Mouse (Mus musculus) embryo, embryonic 11.5 days (tissue): ENCODE data around the gene Kcnip3.

Experiments
- DNase-seq: peaks from one replicate; pipeline ENCODE4 v3.0.0-alpha.2; 2012; ENCODE audit warnings: low read depth, low spot score

The Kcnip3 gene

DNA sequence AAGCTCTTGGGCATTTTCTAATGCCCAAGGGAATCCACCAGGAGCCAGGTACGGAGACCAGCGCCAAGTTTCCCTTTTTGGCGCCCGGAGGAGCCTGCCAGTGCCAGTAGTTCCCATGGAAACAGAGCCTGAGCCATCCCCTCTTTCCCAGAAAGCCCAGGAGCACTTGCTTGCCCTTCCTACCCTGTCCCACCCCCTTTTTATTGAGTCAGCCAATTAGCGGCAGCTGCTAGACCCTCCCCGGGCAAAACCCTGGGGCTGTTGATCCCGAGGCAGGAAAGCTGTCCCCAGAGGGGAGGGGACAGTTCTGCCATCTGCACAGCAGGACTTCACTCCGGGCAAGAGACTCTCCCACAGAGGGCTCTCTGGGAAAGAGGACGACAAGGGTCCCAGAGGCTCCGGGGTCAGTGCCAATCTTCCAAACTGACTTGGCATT is at the start of gene Kcnip3:
Gene Kcnip3, minus strand, starts transcription at position 89 of the 436 bp plus-strand sequence.
- DNase-seq, result no peak

DNA sequence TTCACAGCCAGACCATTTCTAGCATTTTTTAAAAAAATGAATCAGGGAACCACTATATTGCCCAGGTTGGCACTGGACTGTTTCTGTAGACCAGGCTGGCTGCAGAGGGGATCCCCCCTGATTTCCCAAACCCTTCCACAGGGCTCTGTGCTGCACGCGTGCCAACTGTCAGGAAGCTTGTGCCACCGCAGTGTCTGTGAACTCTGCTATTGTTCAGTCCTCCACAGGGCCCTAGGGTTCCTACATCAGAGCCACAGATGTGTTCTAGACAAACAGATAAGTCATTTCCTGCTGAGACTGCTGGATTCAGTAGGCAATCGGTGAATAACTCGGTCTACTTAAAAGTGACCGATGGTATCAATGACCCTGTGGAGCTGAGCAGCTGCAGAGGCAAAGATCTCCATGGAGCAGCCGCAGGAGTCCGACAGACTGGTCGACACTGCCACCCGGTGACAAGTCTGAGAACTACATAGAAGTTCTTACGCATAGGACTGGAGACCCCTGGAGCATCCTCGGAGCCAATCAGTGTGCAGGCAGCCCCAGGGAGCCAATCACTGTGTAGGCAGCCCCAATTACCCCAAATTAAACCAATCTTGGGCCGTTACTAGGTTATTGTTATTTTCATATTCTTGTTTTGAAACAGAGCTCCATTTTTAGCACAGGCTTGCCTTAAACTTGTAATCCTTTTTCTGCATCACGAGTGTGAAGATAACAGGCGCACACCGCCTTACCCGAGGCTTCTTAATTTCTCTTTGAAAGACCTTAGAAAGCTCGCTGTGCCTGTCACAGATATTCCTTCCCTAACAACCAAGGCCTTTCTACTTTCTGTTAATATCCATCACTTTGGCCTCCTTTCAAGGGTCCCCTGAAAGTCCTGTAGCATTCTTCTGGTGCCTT is 37.4 kb upstream of the Kcnip3 start:
- DNase-seq, result peak; percentile 85

DNA sequence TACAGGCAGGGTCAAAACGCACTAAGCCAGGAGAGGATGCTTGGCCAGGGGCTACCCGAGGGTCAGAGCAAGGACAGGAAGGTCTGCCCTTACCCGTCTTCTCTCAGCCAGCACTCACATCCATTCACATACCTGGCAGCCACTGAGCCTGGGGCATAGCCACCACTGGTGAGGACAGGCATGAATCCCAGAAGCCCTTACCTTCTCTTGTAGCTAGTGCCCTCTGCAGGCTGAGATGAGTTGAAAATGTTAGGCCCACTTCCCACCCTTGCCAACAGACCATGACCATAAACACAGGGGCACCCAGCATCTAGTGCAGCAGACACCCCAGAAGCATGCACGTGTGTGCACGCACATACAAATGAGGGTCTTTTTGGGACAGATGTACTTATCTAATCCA is 29.2 kb upstream of the Kcnip3 start:
- no peak for DNase-seq

DNA sequence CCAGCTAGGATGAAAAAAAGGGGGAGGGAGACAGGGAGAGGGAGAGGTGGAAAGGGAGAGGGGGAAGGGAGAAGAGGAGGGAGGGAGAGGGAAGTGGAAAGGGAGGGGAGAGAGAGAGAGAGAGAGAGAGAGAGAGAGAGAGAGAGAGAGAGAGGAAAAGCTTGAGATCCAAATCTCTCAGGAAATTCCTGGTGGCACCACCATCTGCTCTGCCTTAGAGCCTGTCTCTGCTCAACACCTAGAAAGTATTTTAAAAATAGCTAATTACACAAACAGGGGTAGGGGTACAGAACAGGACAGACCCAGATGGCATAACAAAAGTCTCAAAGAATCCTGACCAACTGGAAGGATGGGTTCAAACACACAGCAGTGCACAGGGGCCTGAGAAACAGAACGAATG is 28.6 kb upstream of the Kcnip3 start:
- DNase-seq, result no peak

DNA sequence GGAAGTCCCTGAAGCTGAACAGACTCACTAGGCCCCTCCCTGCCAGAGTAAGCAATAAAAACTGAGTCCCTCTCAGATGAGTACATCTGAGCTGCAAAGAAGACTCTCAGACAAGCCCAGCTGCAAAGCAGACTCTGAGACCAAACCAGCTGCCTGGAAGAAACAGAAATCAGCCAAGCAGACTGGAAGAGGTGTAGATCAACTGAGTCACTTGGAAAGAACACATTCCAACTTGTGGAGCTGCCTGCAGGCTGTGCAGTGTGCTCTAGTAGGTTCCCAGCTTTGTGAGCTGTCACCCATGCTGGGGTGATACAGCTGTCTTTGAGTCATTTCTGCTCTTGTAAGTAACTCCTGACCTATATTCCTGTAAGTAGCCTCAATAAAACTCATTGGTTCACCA is 27.8 kb upstream of the Kcnip3 start:
- DNase-seq, result no peak

DNA sequence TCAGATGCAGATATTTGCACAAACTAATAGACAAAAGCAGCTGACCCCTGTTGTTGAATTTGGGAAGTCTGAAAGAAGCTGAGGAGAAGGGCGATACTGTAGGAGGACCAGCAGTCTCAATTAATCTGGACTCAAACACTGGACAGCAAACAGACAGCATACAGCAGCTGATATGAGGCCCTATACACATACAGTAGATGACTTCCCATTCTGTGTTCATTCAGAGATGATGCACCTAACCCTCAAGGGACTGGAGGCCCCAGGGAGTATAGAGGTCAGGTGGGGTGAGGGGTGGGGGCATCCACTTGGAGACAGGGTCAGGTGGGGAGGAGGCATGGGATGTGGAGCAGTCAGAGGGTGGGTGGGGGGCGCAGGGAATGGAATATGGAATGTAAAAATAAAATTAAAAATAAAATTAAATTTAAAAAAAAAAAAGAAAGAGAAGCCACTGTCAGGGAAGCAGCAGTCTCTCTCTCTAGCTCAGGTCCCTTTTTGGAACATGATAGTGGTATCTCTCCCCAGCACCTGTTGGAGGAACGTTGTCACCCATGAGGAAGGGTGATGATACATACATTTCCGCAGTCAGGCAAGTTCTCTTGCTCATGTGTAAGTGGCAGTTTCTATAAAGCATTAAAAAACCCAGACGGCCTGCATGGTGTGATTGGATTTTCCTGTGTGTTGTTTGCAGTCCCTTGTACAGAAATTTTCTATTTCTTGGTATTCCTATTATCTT is 26.6 kb upstream of the Kcnip3 start:
- no peak for DNase-seq

DNA sequence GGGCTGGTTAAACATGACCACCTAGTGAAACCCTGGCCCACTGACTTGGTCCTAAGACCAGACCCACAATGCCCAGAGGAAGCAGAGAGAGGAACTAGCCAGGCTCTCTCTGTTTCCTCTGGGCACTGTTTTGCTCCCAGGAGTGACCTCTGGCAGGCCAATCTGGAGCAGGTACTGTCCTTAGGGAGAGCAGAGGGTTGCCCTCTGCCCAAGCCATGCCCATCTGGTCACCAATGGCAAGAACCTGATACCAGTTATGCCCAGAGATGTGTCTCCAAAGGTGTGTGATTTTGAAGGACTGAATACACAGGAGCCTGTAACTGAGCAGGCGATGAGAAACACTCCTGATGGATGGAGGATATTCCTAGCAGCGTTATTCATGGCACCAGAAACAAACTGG is 19.8 kb upstream of the Kcnip3 start:
- DNase-seq, result no peak

DNA sequence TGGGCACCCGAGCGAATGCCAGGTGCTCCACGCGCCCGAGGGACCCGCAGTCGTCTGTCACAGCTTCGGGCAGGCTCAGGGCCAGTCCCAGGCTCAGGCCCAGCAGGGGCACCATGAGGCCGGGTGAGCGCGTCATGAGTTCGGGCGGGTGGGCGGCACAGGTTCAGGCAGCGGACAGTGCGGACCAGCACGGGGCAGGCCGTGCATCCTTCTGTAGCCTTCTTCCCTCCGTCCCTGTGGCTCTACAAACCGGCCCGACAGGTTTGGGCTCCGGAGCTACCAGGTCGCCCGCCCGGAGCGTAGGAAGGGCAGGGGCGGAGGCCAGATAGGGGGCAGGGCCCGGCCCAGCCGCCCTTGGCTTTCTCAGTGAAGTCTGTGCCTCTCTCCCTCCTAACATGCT is 19.3 kb upstream of the Kcnip3 start, which contains the start of gene Prom2:
Gene Prom2, minus strand, starts transcription at position 283 of the 400 bp plus-strand sequence.
- DNase-seq, result no peak

DNA sequence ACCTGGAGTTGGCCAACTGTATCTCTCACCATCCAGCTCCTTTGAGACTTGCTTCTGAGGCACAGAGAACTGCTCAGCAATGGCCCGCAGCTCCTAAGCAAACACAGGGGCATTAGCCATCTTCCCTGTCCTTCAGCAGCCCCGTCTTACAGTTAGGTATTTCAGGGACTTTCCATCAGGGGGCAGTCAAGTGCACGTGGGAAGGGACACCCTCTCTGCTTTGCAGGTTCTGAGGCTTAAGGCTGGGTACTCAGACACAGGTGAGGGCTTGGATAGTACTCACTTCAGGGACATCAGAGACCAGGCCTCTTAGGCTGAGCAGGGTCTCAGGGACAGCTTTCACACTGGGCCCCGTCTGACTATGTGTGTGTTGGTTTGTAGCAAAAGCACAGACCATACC is 17.6 kb upstream of the Kcnip3 start:
- no peak for DNase-seq

DNA sequence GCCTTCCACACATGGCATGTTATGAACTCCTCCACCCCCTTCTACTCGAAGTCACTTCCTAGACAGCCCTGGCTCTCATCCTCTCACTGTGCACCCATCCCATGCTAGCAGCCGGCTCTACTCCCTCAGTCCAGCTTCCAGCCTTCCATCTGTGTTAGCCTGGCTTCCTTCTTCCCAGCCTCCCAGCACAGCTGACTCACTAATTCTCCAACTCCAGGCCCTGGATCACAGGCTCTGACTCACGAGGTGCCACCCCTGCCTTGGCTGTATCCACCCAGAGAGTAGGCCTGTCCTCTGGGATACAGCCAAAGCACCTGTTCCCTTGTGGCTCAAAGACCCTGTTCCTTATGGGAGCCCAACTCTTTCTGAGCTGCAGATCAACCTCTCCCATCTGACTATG is 15.7 kb upstream of the Kcnip3 start:
- no peak for DNase-seq

DNA sequence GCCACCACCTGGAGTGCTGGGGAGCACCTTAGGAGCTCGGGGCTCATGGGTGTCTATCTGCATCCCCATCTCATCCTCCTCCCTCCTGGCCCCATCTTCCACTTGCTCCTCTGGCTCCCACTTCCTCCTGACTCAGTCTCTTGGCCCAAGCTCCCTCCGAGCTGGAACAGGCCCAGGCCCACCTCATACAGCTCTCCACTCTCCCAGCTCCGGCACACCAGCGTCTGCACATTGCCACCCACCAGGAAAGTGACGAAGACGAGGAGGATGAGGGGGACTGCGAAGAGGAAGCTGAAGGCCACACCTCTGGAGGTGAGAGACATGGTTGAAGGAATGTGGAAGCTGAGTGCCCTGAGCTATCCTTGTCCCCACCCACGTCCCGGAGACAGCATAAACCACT is 13.5 kb upstream of the Kcnip3 start:
- DNase-seq, result no peak

DNA sequence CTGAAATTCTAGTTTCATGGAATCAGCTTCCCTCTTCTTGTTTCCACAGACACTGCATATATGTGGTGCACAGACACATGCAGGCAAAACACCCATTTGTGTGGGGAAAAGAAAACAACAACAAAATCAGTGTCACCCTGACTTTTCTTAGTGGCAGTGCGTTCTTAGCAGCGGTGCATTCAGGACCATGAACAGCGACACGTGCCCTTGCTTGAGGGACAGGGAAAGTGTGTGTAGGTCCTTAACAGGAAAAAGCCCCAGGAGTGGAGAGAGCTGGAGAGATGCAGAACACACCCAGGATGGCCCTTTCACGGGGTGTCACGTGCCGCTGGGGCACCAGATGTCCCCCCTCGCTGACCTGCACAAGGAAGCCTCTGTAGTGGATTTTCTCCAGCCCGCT is 10.5 kb upstream of the Kcnip3 start:
- peak; percentile 52 for DNase-seq

DNA sequence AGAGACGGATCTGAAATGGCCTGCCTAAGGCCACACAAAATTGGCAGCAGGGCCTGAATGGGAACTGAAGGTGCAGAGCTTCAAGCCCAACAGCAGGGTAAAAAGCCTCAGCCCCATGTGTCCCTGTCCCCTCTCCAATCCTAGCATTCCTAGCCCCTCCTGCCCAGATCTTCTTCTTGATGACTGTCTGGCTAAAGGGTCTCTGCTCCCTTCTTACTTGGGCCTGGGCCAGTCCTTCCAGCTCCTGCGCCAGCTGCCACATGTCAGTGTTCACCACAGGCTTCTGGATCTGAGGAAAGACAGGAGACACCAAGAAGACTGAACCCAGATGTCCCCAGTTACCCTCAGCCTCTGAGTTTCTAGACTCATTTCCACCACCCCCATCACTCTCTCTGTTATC is 9.7 kb upstream of the Kcnip3 start:
- DNase-seq, result no peak

DNA sequence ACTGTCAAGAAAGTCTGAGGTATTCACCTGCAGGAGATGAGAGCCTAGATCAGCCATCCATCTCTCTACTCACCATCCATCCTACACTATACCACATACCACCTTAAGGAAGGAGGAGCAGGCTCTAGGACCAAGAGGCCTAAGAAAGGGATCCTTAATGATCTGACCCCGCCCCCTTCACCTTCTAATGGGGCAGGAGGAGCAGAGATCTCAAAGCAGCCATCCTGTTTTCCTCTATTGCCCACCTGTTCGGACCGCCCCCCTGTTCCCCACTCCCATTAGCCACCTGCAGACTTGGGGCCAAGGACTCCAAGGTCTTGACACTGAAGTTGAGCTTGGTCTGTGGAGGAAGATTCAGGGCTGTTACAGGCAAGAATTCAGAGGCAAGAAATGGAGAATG is 8.5 kb upstream of the Kcnip3 start:
- DNase-seq, result no peak

DNA sequence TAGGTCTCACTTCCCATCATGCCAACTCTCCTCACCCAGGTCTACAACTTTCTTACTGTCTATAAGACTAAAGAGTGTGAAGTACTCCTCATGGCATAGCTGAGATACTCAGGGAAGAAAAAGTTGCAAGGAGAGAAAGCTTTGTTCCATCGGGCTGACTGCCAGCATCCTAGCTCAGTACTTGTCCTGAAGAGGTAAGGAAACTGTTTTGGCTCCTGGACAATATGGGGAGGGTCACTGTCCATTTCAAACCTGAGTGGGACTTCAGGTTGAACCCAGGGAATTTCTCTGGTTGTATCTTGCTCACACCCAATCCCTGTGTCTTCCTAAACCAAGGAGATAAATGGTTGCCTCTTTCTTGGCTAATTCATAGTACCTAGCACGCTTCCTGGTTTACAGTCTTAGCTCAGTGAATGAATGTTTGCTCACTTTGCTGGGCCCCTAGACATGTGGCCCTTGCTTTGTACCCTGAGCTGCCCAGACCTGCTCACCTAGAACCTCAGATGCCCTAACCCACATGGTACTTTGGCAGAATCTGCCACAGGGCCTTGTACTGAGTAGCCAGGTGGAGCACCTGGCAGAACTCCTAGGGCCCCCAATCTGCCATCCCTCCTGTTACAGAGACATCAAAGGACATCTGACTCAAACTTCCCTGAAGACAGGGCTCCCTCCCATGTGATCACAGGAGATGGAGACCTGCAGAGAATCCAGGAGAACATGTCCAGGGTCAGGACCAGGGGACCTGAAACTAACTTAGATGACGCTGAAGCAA is 3.3 kb upstream of the Kcnip3 start:
- no peak for DNase-seq

DNA sequence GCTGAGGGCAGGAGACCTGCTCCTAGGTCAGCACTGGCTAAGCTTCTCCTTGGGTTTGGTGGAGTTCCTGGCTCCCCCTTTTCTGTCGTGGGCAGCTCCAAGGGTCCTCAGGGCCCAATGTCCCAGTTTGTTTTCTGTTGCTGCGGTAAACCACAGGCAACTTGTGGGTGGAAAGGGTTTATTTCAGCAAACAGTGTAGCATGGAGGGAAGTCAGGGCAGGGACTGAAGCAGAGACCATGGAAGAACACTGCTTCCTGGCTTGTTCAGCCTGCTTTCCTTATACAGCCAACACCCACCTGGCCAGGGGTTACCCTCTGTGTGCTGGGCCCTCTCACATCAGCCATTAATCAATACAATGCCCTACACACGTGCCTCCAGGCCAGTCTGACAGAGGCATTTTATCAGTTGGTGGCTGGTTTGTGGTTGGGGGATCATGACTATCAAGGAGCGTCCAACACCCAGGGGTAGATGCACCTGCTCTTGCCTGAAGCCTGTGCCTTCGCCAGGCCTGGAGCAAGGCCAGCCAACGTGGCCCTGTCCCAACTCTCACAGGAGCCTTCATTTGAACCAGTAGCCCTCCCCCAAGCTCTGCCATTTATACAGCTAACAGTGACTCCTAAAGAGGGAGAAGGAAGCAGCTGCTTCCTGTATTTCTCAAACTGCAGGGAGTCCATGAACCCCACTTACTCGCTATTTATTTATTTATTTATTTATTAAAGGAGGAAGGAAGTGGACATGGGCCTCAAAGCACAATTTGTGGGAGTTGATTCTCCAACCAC is 2.2 kb upstream of the Kcnip3 start:
- no peak for DNase-seq

DNA sequence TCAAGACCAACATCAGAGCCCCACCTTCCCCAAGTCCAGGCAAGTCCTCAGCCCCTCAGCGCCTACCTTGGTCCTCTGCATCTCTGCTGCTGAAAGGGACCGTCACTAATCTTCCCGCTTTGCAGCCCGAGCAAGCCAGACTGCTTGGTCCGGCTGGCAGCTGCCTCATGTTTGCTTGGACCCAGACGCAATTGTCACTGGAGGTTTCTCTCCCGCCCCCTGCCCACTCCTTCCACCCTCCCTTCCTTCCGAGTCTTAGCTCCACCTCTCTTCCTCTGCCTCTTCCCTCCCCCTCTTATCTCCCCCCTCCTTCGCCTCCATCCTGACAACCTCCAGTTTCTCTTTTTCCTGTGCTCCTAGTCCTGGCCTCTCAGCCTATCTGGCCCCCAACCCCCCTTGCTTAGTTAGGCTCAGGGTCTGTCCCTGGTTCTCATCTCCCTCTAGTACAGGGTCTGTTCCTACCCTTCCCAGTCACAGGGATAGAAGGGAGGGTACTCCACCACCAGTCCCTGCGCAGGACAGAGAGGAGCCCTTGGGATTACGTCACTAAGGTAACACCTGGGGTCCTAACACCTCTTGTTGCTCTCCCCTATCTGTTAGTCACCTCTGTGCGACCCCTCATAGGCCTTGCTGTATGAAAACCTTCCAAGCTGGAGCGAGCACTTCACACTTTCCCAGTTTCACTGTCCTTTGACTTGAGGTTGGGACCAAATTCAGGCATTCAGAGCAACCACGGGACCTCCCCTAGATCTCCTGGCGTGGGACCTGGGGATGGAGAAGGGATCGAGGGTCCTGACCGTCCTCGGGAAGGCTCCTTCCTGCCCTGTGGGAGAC is 505 bp downstream of the Kcnip3 start:
- DNase-seq, result no peak

DNA sequence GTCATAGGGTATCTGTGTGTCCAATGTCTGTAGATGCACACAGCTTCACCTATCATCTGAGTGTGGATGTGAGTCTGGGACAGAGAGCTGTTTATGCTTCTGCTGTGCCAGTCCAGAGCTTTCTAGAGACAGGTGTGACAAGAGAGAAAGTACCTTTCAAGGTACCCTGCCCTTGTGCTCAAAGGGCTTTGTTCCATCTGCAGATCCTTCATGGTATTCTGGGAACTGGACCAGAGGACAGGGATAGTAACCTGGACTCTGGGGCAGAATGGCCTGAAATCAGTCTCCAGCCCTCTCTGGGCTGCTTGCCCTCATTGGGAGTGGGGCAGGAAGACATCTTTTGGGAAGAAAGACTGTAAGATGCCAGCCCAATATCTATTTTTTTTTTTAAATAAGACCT is 1.8 kb downstream of the Kcnip3 start:
- DNase-seq, result no peak

DNA sequence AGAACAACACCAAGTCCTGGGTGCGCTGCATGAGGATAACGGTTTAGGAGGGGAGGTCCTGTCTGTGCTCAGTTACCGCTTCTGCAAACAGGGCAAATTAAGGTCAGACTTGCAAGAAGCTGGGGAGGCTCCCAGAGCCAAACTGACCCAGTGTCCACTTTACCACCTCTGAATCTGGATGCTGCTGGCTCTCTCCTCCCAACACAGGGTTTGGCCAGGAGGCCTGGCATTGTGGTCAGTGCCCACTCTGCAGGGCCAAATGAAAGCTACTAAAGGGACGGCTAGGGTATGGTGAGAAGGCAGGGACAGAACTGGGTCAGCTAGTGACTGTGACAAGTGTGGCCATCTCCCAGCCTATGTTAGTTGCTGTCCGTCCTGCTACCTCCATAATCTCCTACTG is 2.6 kb downstream of the Kcnip3 start:
- DNase-seq, result no peak

DNA sequence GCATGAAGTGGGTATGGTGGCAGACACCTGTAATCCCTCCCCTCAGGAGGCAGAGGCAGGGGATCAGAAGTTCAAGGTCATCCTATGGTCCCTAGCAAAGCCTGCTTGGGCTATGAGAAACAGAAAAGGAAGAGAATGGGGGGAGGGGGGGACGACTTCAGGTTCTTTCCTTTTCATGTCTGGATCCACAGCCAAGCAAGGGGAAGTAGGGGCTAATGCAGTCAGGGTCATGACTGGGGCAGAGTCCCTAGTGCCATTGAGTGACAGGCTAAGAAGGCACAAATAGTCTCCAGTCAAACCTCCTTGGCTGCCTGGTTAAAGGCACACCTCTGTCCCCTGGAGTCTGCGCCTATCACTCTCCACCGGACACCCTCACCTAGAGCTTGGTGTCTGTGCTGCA is 3.1 kb downstream of the Kcnip3 start:
- no peak for DNase-seq
